26 mouse cellular contexts compared by ENCODE assay signal in the genomic region with DNA sequence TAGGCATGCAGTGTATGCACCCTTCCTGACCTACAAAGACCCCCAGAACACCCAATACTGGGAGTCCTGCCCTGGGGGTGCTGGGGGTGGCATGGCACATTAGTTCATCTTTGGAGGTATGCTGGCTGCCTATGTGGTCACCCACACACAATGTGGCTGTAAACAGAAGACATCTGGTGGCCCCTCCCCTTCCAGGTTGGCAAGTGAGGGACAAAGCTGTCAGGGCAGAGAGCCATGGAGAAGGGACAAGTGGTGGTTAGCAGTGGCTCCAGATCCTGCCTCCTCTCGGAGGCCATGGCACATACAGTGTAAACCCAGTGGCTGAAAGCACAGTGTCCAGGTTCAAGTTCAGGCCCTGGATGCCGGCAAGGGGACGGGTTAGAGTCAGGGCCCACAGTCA. TPM values are rescaled to one million over a fixed set of nuclear protein-coding genes. Genes with fewer than 3 reads are reported as not detected.
A peak's percentile ranks its signal among the peaks of the same experiment; 100 is the strongest.
DNase-seq lines count a peak whose midpoint lies in the region; ATAC-seq lines count a peak whose summit lies in the region.
"Had no signal": no experiment of that assay in that cellular context is flagged by ENCODE, and none has a peak within 500 bp of the region (broad histone marks: within the 10 kb centered on the region; RNA-seq: fewer than 3 reads in every experiment).

No protein-coding gene starts in this region.

- 83% methylated on average over 3 of the region's 3 CpGs for WGBS in liver, embryonic 13.5 days (ENCODE audit: insufficient replicate concordance)
- 88% methylated on average over 3 of the region's 3 CpGs for WGBS in liver, embryonic 16.5 days (ENCODE audit: insufficient replicate concordance)

- peak; percentile 43 for DNase-seq in cerebellum, adult 9-11 months
- no peak for DNase-seq in cerebellum, adult 9-10 months
- DNase-seq in cerebellum, postnatal 25 days, result peak; percentile 13 to 31
- DNase-seq in liver, embryonic 13.5 days, result no peak
- DNase-seq in adrenal gland, adult 2 months, result no peak
- no peak for DNase-seq in spleen, postnatal 36 days (ENCODE audit: low spot score in 2 of 2)
- DNase-seq: adrenal gland, postnatal 10 days; adrenal gland, postnatal 36 days; cerebellum, adult 11-12 months; forebrain, postnatal 0 days; gastrocnemius, postnatal 25 days; heart, adult 2 months; heart, postnatal 14 days; heart, postnatal 4 days had no signal

- no peaks in the 10 kb centered on the region for H3K27me3 ChIP-seq in liver, embryonic 13.5 days
- H3K27me3 ChIP-seq in liver, embryonic 16.5 days (ENCODE audit: control insufficient read depth, insufficient read depth, low read depth, low read length), result no peaks in the 10 kb centered on the region
- H3K27me3 ChIP-seq: embryonic facial prominence, embryonic 12.5 days; embryonic facial prominence, embryonic 15.5 days; heart, embryonic 13.5 days had no signal

- peak overlapping the region; percentile 97 for H3K27ac ChIP-seq in liver, embryonic 13.5 days
- H3K27ac ChIP-seq in liver, embryonic 16.5 days (ENCODE audit: low read length), result peak overlapping the region; percentile 88
- H3K27ac ChIP-seq: embryonic facial prominence, embryonic 12.5 days; embryonic facial prominence, embryonic 15.5 days; heart, adult 2 months; heart, embryonic 13.5 days; hindbrain, embryonic 14.5 days; hindbrain, postnatal 0 days had no signal

- peaks cover 75% of the 10 kb centered on the region for H3K36me3 ChIP-seq in liver, embryonic 13.5 days
- peaks cover 30% of the 10 kb centered on the region for H3K36me3 ChIP-seq in liver, embryonic 16.5 days (ENCODE audit: control insufficient read depth, insufficient read depth)

- H3K4me3 ChIP-seq in liver, embryonic 13.5 days (replicated peaks), result no peak overlapping the region
- H3K4me3 ChIP-seq in liver, embryonic 16.5 days (ENCODE audit: low read depth, low read length), result no peak overlapping the region
- H3K4me3 ChIP-seq: embryonic facial prominence, embryonic 12.5 days; embryonic facial prominence, embryonic 15.5 days; heart, adult 2 months; heart, embryonic 10.5 days; heart, embryonic 13.5 days had no signal

- no peak overlapping the region for H3K4me2 ChIP-seq in liver, embryonic 13.5 days
- no peak overlapping the region for H3K4me2 ChIP-seq in liver, embryonic 16.5 days (ENCODE audit: low read depth, low read length)
- H3K4me2 ChIP-seq: embryonic facial prominence, embryonic 12.5 days; embryonic facial prominence, embryonic 15.5 days; heart, embryonic 13.5 days; hindbrain, embryonic 14.5 days had no signal

- no peak for ATAC-seq in cerebellum, adult (ENCODE audit: insufficient number of reproducible peaks, low FRiP score, low TSS enrichment)
- ATAC-seq in liver, embryonic 13.5 days (ENCODE audit: low read depth), result no peak
- no peak for ATAC-seq in liver, embryonic 16.5 days (ENCODE audit: low read depth)
- ATAC-seq: activated CD4-positive, CD25-positive, alpha-beta regulatory T cell, adult 4 months; forebrain, embryonic 14.5 days; forebrain, postnatal 0 days; hindbrain, postnatal 0 days; inflammation-experienced regulatory T-cells, adult 6 months; intestine, embryonic 16.5 days had no signal

- H3K4me1 ChIP-seq in liver, embryonic 13.5 days (replicated peaks), result peaks cover 48% of the 10 kb centered on the region
- H3K4me1 ChIP-seq in liver, embryonic 16.5 days (ENCODE audit: control insufficient read depth, low read depth, low read length), result peaks cover 24% of the 10 kb centered on the region
- H3K4me1 ChIP-seq: embryonic facial prominence, embryonic 12.5 days; embryonic facial prominence, embryonic 15.5 days had no signal

- peak overlapping the region; percentile 33; the same call in 1 of the 2 replicates for H3K9ac ChIP-seq in liver, embryonic 13.5 days
- H3K9ac ChIP-seq in liver, embryonic 16.5 days (ENCODE audit: low read depth, low read length), result no peak overlapping the region
- H3K9ac ChIP-seq: embryonic facial prominence, embryonic 15.5 days; forebrain, postnatal 0 days; heart, embryonic 13.5 days; hindbrain, embryonic 14.5 days had no signal

- no peaks in the 10 kb centered on the region for H3K9me3 ChIP-seq in liver, embryonic 13.5 days (replicated peaks)
- H3K9me3 ChIP-seq in liver, embryonic 16.5 days (replicated peaks; ENCODE audit: control insufficient read depth, low read length), result no peaks in the 10 kb centered on the region
- H3K9me3 ChIP-seq: embryonic facial prominence, embryonic 12.5 days; embryonic facial prominence, embryonic 15.5 days; heart, embryonic 10.5 days; heart, embryonic 13.5 days had no signal

RNA-seq across cellular contexts. Expression of a gene that starts 8.7 kb away (rescaled TPM):
- 71.4 and 73.8 TPM in 2 replicates for polyA plus RNA-seq in liver, embryonic 13.5 days (2015; fragmentation: Nextera tagmentation; extraction: Ambion mirVana)
- 41.5 and 54.4 TPM in 2 replicates for polyA plus RNA-seq in liver, embryonic 16.5 days (2015; fragmentation: Nextera tagmentation; extraction: Ambion mirVana)
- total RNA-seq in adrenal gland, adult 2 months (2021), result 100 to 1,000 TPM; 185 to 189 TPM
- polyA plus RNA-seq in adrenal gland, adult 2 months (2012; rRNA removed), result 427 and 546 TPM in 2 replicates

RNA-seq across cellular contexts. Expression of a gene that starts 15.2 kb away (rescaled TPM):
- 31.6 and 38.5 TPM in 2 replicates for polyA plus RNA-seq in liver, embryonic 13.5 days (2015; fragmentation: Nextera tagmentation; extraction: Ambion mirVana)
- 26.1 and 27.4 TPM in 2 replicates for polyA plus RNA-seq in liver, embryonic 16.5 days (2015; fragmentation: Nextera tagmentation; extraction: Ambion mirVana)
- total RNA-seq in adrenal gland, adult 2 months (2021), result 10 to 100 TPM; 18.0 to 19.4 TPM
- polyA plus RNA-seq in adrenal gland, adult 2 months (2012; rRNA removed), result 22.5 and 27.1 TPM in 2 replicates

RNA-seq across cellular contexts. Expression of a gene that starts 15.4 kb away (rescaled TPM):
- 6.1 and 7.5 TPM in 2 replicates for polyA plus RNA-seq in liver, embryonic 13.5 days (2015; fragmentation: Nextera tagmentation; extraction: Ambion mirVana)
- polyA plus RNA-seq in liver, embryonic 16.5 days (2015; fragmentation: Nextera tagmentation; extraction: Ambion mirVana), result 9.3 and 10.4 TPM in 2 replicates
- 10 to 100 TPM; 13.2 to 21.2 TPM for total RNA-seq in adrenal gland, adult 2 months (2021)
- polyA plus RNA-seq in adrenal gland, adult 2 months (2012; rRNA removed), result 73.3 and 74.3 TPM in 2 replicates

RNA-seq across cellular contexts. Expression of a gene that starts 29.7 kb away (rescaled TPM):
- 11.5 and 12.7 TPM in 2 replicates for polyA plus RNA-seq in liver, embryonic 13.5 days (2015; fragmentation: Nextera tagmentation; extraction: Ambion mirVana)
- 2.8 and 5.1 TPM in 2 replicates for polyA plus RNA-seq in liver, embryonic 16.5 days (2015; fragmentation: Nextera tagmentation; extraction: Ambion mirVana)
- total RNA-seq in adrenal gland, adult 2 months (2021), result 10 to 100 TPM; 54.1 to 73.9 TPM
- 165 and 166 TPM in 2 replicates for polyA plus RNA-seq in adrenal gland, adult 2 months (2012; rRNA removed)

RNA-seq across cellular contexts. Expression of a gene that starts 55.4 kb away (rescaled TPM):
- polyA plus RNA-seq in liver, embryonic 13.5 days (2015; fragmentation: Nextera tagmentation; extraction: Ambion mirVana), result 24.9 and 25.6 TPM in 2 replicates
- 20.9 and 21.2 TPM in 2 replicates for polyA plus RNA-seq in liver, embryonic 16.5 days (2015; fragmentation: Nextera tagmentation; extraction: Ambion mirVana)
- 100 to 1,000 TPM in 1 of 2 experiments, 10 to 100 TPM in 1; 85.6 to 104 TPM for total RNA-seq in adrenal gland, adult 2 months (2021)
- polyA plus RNA-seq in adrenal gland, adult 2 months (2012; rRNA removed), result 98.1 and 131 TPM in 2 replicates

Comparison
In these comparisons a context has a peak if more than half of its experiments do, and no peak if none do; other contexts are left out.
1. DNase-seq: peak in cerebellum, adult 9-11 months (single experiment) and cerebellum, postnatal 25 days (2 of 2); none in cerebellum, adult 9-10 months (single experiment), liver, embryonic 13.5 days (single experiment), adrenal gland, adult 2 months (single experiment) and spleen, postnatal 36 days (0 of 2).